Mouse (Mus musculus) lung, adult 2 months (tissue): ENCODE results near the gene Nrg4.

Source experiments
- CTCF ChIP-seq: fragments of 200-500 bp; IDR thresholded peaks from 2 replicates; pipeline ENCODE4 v1.5.1; 2011; ENCODE audit warnings: mild to moderate bottlenecking, low read length, control low read depth; ENCODE audit not compliant: insufficient read depth
- POLR2A ChIP-seq: fragments of 200-500 bp; IDR thresholded peaks from 2 replicates; pipeline ENCODE4 v1.6.1; 2011; ENCODE audit warnings: low read depth, mild to moderate bottlenecking, control low read depth, low read length, borderline replicate concordance; ENCODE audit errors: extremely low read depth

DNA sequence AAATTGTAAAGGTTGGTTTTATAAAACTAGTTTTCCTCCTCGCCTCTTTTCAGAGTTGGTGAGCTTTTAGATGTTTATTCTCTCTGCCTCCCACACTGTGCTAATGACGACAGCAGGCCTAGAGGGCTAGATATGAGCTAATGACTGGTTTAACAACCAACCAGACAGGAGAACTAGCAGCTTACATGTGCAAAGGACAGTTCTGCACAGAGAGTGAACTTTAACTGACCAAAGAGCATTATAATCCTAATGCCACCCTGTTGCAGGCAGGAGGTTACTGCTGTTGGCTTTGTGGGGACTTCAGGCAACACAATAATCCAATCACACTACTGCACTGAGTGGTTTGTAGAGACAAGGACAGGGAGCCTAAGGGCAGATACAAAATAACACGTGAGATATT lies 83.4 kb downstream of the Nrg4 start:
- TF ChIP-seq POLR2A (no peak), CTCF (no peak)
